Mouse (Mus musculus): Measurements from ENCODE around the gene Cdc42ep4.

- TF ChIP-seq CTCF (IDR thresholded peaks at IDR 0.05; ENCODE audit: low read depth, low read length) (no peak), TAL1 (conservative IDR thresholded peaks at IDR 0.05; ENCODE audit: low read depth, low read length) (no peak), GATA1 (IDR thresholded peaks at IDR 0.05; ENCODE audit: borderline replicate concordance, low read length) (no peak), GATA2 (IDR thresholded peaks at IDR 0.05; ENCODE audit: borderline replicate concordance, low read depth, low read length) (no peak), POLR2AphosphoS5 (IDR thresholded peaks at IDR 0.05; ENCODE audit: insufficient replicate concordance, low read depth, low read length) (no peak)
Observed at GRCm38 (mm10) chr11:113709272-113709671, 42.4 kb downstream of the Cdc42ep4 start.
